Mouse (Mus musculus) stomach, postnatal 0 days (tissue): ENCODE data around the gene Rufy1. TPM values are rescaled to one million over a fixed set of nuclear protein-coding genes. Genes with fewer than 3 reads are reported as not detected.

ENCODE experiments used
- ATAC-seq: fragments of 200-750 bp; cut with Nextera tagmentation; 2 replicates; pipeline ENCODE4 v1.8.0; 2017; ENCODE audit not compliant: low FRiP score, low TSS enrichment
- DNase-seq: peaks from one replicate; pipeline ENCODE4 v3.0.0-alpha.2; 2016; ENCODE audit warnings: low spot score
- H3K27ac ChIP-seq: fragments of 300-500 bp; sonication (generic); replicated peaks from 2 replicates; pipeline ENCODE4 v1.5.1; 2014; ENCODE audit warnings: mild to moderate bottlenecking, control low read depth
- H3K27me3 ChIP-seq: fragments of 300-500 bp; sonication (generic); 2 replicates; pipeline ENCODE4 v1.6.1; 2014; ENCODE audit warnings: low read length; ENCODE audit not compliant: control insufficient read depth, insufficient read depth
- H3K36me3 ChIP-seq: fragments of 300-500 bp; sonication (generic); 2 replicates; pipeline ENCODE4 v1.6.1; 2014; ENCODE audit warnings: low read length, mixed read lengths; ENCODE audit not compliant: control insufficient read depth, insufficient read depth
- H3K4me1 ChIP-seq: fragments of 300-500 bp; sonication (generic); replicated peaks from 2 replicates; pipeline ENCODE4 v1.6.1; 2014; ENCODE audit warnings: antibody characterized with exemption; ENCODE audit not compliant: control insufficient read depth, insufficient read depth
- H3K4me2 ChIP-seq: fragments of 300-500 bp; sonication (generic); replicated peaks from 2 replicates; pipeline ENCODE4 v1.6.1; 2014; ENCODE audit warnings: low read depth, mild to moderate bottlenecking, control low read depth, moderate library complexity
- H3K4me3 ChIP-seq: fragments of 300-500 bp; sonication (generic); 2 replicates; pipeline ENCODE4 v1.5.1; 2014; ENCODE audit warnings: low read depth, low read length, control low read depth
- H3K9ac ChIP-seq: fragments of 300-500 bp; sonication (generic); 2 replicates; pipeline ENCODE4 v1.6.1; 2014; ENCODE audit warnings: mild to moderate bottlenecking, low read length, control low read depth, mixed read lengths
- H3K9me3 ChIP-seq: fragments of 300-500 bp; sonication (generic); 2 replicates; pipeline ENCODE4 v1.6.1; 2016; ENCODE audit warnings: low read length; ENCODE audit not compliant: control insufficient read depth
- CTCF ChIP-seq: IDR thresholded peaks from 2 replicates; pipeline ENCODE4 v1.5.1; 2016; ENCODE audit warnings: antibody characterized with exemption, low read depth, mild to moderate bottlenecking, moderate library complexity
- EP300 ChIP-seq: optimal IDR thresholded peaks from 2 replicates; pipeline ENCODE3; 2016; ENCODE audit warnings: antibody characterized with exemption
- WGBS: fragments of 180-500 bp; shearing (Covaris S2); extraction: QIAGEN DNeasy Blood & Tissue Kit; methylation state at CpG from one replicate; pipeline ENCODE4 v1.1.7; 2014; 5-methylcytosine and 5-hydroxymethylcytosine counted together
- polyA plus RNA-seq: library from polyadenylated mRNA; unstranded; fragments of >200 nt; fragmentation: Nextera tagmentation; extraction: Ambion mirVana; gene quantifications from 2 replicates; pipeline ENCODE4 v1.2.1, GENCODE M21; 2015

Rufy1 gene
- 18.7 and 22.8 TPM in 2 replicates for polyA plus RNA-seq

DNA sequence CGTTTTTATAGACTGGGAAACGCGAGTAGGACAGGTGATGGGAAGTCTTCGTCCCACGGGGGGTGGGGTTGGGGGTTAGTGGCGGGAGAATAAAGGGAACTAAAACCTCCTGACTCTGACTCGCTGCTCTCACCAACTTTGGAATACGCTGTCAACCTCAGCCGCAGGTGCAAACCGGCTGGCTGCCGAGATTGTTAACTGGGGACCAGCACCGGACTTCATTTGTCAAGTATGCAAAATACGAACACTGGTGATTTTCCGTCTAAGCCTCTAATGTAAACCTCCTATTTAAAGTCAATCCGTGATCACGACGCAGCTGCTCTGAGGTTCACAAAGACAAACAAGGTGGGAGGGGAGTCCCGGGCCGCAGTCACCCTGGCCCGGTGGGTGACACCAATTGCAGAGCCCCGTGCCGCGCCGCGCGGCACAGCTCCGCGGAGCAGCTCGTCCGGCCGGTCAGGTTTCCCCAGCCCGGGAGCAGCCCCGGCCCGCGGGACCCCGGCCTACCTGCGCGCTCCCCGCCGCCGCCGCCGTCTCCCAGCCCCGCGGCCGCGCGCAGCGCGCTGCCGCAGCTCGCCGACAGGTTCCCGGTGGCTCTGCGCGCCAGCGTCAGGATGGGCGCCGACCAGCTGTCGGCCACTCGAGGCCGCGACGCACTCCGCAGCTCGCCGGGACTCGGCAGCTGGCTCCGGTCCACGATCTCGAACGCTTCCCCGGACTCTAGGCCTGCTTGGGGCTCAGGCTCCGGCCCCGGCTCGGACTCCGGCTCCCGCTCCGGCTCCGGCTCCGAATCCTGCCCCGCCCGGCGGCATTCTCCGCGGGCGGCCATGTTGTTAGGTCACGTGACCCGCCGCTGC lies at the start of gene Rufy1:
Gene Rufy1, minus strand, starts transcription at position 849 of the 857 bp plus-strand sequence.
- TF ChIP-seq EP300 (no peak), CTCF (no peak)
- 0% methylated on average over 82 of the region's 90 CpGs for WGBS
- Histone ChIP-seq H3K9ac (peak within 1 kb of the TSS; percentile 97), H3K27me3 (no peaks in the 10 kb centered on the region), H3K4me3 (peak within 1 kb of the TSS; percentile 94), H3K4me1 (no peaks in the 10 kb centered on the region), H3K4me2 (peak within 1 kb of the TSS; percentile 66), H3K36me3 (no peaks in the 10 kb centered on the region), H3K27ac (peak within 1 kb of the TSS; percentile 96), H3K9me3 (no peaks in the 10 kb centered on the region)
- peak; percentile 87 for DNase-seq
- peak; percentile 87 for ATAC-seq

DNA sequence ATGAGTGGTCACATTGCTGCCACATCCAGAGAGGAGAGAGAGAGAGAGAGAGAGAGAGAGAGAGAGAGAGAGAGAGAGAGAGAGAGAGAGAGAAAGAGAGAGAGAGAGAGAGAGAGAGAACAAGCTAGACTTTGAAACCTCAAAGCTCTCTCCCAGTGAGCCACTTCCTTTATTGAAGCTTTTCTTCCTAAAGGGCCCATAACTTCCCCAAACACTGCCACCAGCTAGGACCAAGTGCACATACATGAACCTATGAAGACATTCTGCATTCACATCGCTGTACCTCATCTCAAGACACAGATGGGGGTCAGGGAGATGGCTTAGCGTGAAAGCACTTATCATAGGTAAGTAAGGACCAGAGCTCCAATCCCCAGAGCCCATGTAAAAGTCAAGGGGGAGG lies 47.1 kb upstream of the Rufy1 start:
- H3K9me3 ChIP-seq, result no peaks in the 10 kb centered on the region

GRCm38 (mm10) chr11:50477486-50478070 lies 46.7 kb upstream of the Rufy1 start:
- no peak overlapping the region for H3K4me3 ChIP-seq
- H3K9ac ChIP-seq, result no peak overlapping the region
- no peaks in the 10 kb centered on the region for H3K9me3 ChIP-seq
- WGBS, result 69% methylated on average over 11 of the region's 11 CpGs
- no peaks in the 10 kb centered on the region for H3K27me3 ChIP-seq
- TF ChIP-seq CTCF (no peak), EP300 (no peak)
- no peak overlapping the region for H3K27ac ChIP-seq
- no peaks in the 10 kb centered on the region for H3K4me1 ChIP-seq
- H3K36me3 ChIP-seq, result no peaks in the 10 kb centered on the region
- ATAC-seq (no peak), DNase-seq (no peak)
- no peak overlapping the region for H3K4me2 ChIP-seq

More for the DNA sequence above, 47.1 kb upstream of the Rufy1 start:
- H3K27ac ChIP-seq, result no peak overlapping the region
- DNase-seq (no peak), ATAC-seq (no peak)
- WGBS, result 83% methylated on average over 2 of the region's 2 CpGs
- H3K4me3 ChIP-seq, result no peak overlapping the region
- no peak overlapping the region for H3K9ac ChIP-seq
- H3K27me3 ChIP-seq, result no peaks in the 10 kb centered on the region
- no peaks in the 10 kb centered on the region for H3K4me1 ChIP-seq
- H3K4me2 ChIP-seq, result no peak overlapping the region
- no peaks in the 10 kb centered on the region for H3K36me3 ChIP-seq
- TF ChIP-seq CTCF, result no peak
- no peak for TF ChIP-seq EP300

GRCm38 (mm10) chr11:50476971-50477370 lies 46.0 kb upstream of the Rufy1 start:
- Histone ChIP-seq H3K9ac (no peak overlapping the region), H3K27ac (no peak overlapping the region), H3K4me2 (no peak overlapping the region), H3K9me3 (no peaks in the 10 kb centered on the region), H3K27me3 (no peaks in the 10 kb centered on the region), H3K4me3 (no peak overlapping the region), H3K36me3 (no peaks in the 10 kb centered on the region), H3K4me1 (no peaks in the 10 kb centered on the region)
- DNase-seq, result no peak
- no peak for ATAC-seq
- WGBS, result 9% methylated on average over 6 of the region's 6 CpGs
- TF ChIP-seq CTCF, result no peak
- no peak for TF ChIP-seq EP300

DNA sequence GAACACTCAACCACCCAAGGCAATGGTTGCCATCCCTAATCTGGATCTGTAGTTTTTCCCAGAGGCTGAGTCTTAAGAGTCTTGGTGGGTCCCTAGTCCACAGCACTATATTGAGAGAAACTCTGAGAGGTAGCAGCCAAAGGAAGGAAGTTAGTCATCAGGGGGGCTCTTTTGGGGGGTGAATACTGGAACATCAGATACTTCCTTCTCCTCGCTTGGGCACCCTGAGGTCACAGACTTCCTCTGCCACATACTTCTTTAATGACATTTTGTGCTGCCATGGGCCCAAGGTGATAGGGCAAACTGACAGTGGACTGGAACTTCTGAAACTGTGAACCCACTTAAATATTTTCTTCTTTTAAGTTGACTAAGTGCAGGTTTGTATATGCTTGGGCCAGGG lies 43.0 kb upstream of the Rufy1 start:
- no peaks in the 10 kb centered on the region for H3K36me3 ChIP-seq
- H3K4me1 ChIP-seq, result no peaks in the 10 kb centered on the region
- H3K9me3 ChIP-seq, result no peaks in the 10 kb centered on the region
- H3K4me3 ChIP-seq, result no peak overlapping the region
- DNase-seq (no peak), ATAC-seq (no peak)
- H3K9ac ChIP-seq, result no peak overlapping the region
- no peaks in the 10 kb centered on the region for H3K27me3 ChIP-seq
- no peak overlapping the region for H3K4me2 ChIP-seq
- TF ChIP-seq CTCF, result no peak
- TF ChIP-seq EP300, result no peak
- WGBS, result 79% methylated on average over 1 of the region's 1 CpGs
- no peak overlapping the region for H3K27ac ChIP-seq
